Mouse (Mus musculus): ENCODE data around the gene Mapkapk3.

DNA sequence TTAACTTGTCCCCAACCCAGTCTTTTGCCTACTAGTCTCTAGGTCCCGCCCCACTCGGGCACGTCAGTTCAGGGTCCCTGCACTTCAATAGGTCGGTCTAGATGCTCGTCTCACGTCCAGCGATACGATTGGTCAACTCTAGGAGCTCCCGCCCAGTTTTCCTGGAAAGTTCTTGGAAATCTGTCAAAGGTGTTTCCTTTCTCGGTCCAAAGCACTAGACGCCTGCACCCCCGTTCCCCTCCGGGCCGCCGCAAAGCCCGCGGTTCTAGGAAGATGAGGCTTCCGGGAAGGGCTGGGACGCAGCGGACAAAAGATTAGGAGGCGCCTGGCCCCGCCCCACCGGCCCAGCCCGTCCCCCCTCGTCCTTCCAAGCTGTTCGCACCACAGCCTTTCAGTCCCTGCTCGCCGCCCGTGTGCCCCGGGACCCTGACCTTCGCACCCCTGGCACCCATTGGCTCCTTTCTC lies 6.9 kb upstream of the Mapkapk3 start:
- TF ChIP-seq CTCF (IDR thresholded peaks at IDR 0.05): no peak
- peak; percentile 81 for TF ChIP-seq POLR2A (IDR thresholded peaks at IDR 0.05; ENCODE audit: insufficient read depth, low read depth, low read length)
- TF ChIP-seq EP300 (IDR thresholded peaks at IDR 0.05; ENCODE audit: insufficient read depth, low read depth, low read length): peak; percentile 65; the same call in 1 of the 2 replicates

All from heart, adult 2 months (tissue).